Mouse (Mus musculus) adrenal gland, adult 10 weeks (tissue): ENCODE measurements around the gene Fpr3. TPM values are rescaled to one million over a fixed set of nuclear protein-coding genes. Genes with fewer than 3 reads are reported as not detected.

ENCODE experiments used
- polyA plus RNA-seq: library from polyadenylated mRNA; stranded (reverse); fragments of 350-450 nt; fragmentation: Illumina TruSeq; extraction: RNeasy Lipid Tissue Mini Kit (QIAGEN cat#74804); gene quantifications from one replicate; pipeline ENCODE4 v1.2.3, GENCODE M21; 2014; ENCODE audit warnings: low read depth, low replicate concordance

Gene Fpr3
- not detected for polyA plus RNA-seq

GRCm38 (mm10) chr17:17887774-17888248 lies at the start of gene Fpr3, which contains the start of gene Fpr2:
TSS of gene Fpr3 (plus strand) at chr17:17887852.
TSS of gene Fpr2 (plus strand) at chr17:17887824.

GRCm38 (mm10) chr17:17855064-17855838 lies 32.4 kb upstream of the Fpr3 start, which contains the start of gene Has1:
TSS of gene Has1 (minus strand) at chr17:17855205.

GRCm38 (mm10) chr17:17883840-17884239 lies 3.8 kb upstream of the Fpr3 start, which contains the start of gene Fpr1:
TSS of gene Fpr1 (minus strand) at chr17:17883940.

Other genes starting within 250 kb of the Fpr3 start
- not detected for gene Vmn2r90, start 184.1 kb upstream of the Fpr3 start, polyA plus RNA-seq
- gene Spaca6, start 60.7 kb upstream of the Fpr3 start, polyA plus RNA-seq = 41.7 TPM
- not detected for gene Has1, start 32.6 kb upstream of the Fpr3 start, polyA plus RNA-seq
- not detected for gene Fpr1, start 3.9 kb upstream of the Fpr3 start, polyA plus RNA-seq
- not detected for gene Fpr2, start within 50 bp of the Fpr3 start, polyA plus RNA-seq
- gene Fpr-rs4, start 133.9 kb downstream of the Fpr3 start, polyA plus RNA-seq = not detected
- not detected for gene Vmn2r124, start 161.6 kb downstream of the Fpr3 start, polyA plus RNA-seq
- not detected for gene Vmn2r91, start 197.2 kb downstream of the Fpr3 start, polyA plus RNA-seq